Mouse (Mus musculus) limb, embryonic 15.5 days (tissue): Measurements from ENCODE around the gene Ppm1m. TPM values are rescaled to one million over a fixed set of nuclear protein-coding genes. Genes with fewer than 3 reads are reported as not detected.
A peak's percentile ranks its signal among the peaks of the same experiment; 100 is the strongest.

Experiments used
- ATAC-seq: fragments of 200-750 bp; cut with Nextera tagmentation; 2 replicates; pipeline ENCODE4 v1.8.0; 2017; ENCODE audit warnings: low read depth, moderate TSS enrichment; ENCODE audit not compliant: insufficient number of reproducible peaks, low FRiP score, low TSS enrichment
- H3K27ac ChIP-seq: fragments of 300-500 bp; sonication (generic); 2 replicates; pipeline ENCODE4 v1.5.1; 2015; ENCODE audit warnings: moderate library complexity, mild to moderate bottlenecking, inconsistent platforms
- H3K27me3 ChIP-seq: fragments of 300-500 bp; sonication (generic); 2 replicates; pipeline ENCODE4 v1.6.1; 2015; ENCODE audit warnings: inconsistent platforms
- H3K36me3 ChIP-seq: fragments of 300-500 bp; sonication (generic); 2 replicates; pipeline ENCODE4 v1.6.1; 2015; ENCODE audit warnings: inconsistent platforms
- H3K4me1 ChIP-seq: fragments of 300-500 bp; sonication (generic); 2 replicates; pipeline ENCODE4 v1.6.1; 2015; ENCODE audit warnings: inconsistent platforms
- H3K4me2 ChIP-seq: fragments of 300-500 bp; sonication (generic); 2 replicates; pipeline ENCODE4 v1.6.1; 2015; ENCODE audit warnings: mild to moderate bottlenecking, inconsistent platforms
- H3K4me3 ChIP-seq: fragments of 300-500 bp; sonication (generic); 2 replicates; pipeline ENCODE4 v1.5.1; 2015; ENCODE audit warnings: mild to moderate bottlenecking, inconsistent platforms
- H3K9ac ChIP-seq: fragments of 300-500 bp; sonication (generic); 2 replicates; pipeline ENCODE4 v1.6.1; 2015; ENCODE audit warnings: inconsistent platforms
- H3K9me3 ChIP-seq: fragments of 300-500 bp; sonication (generic); 2 replicates; pipeline ENCODE4 v1.6.1; 2016; ENCODE audit warnings: inconsistent platforms
- WGBS: fragments of 180-500 bp; shearing (Covaris S2); methylation state at CpG from one replicate; pipeline ENCODE4 v1.1.7; 2015; 5-methylcytosine and 5-hydroxymethylcytosine counted together
- polyA plus RNA-seq: library from polyadenylated mRNA; unstranded; fragments of >200 nt; fragmentation: Nextera tagmentation; extraction: Ambion mirVana; gene quantifications from 2 replicates; pipeline ENCODE4 v1.2.1, GENCODE M21; 2015

The Ppm1m gene
- polyA plus RNA-seq, 1 experiment from 2014 or later = 48.6 TPM

- 90% methylated on average over 12 of the region's 12 CpGs for WGBS
- H3K9ac ChIP-seq = no peak overlapping the region
- no peak overlapping the region for H3K27ac ChIP-seq
These were observed 13.0 kb upstream of the Ppm1m start for GRCm38 (mm10) chr9:106212594-106212981.

GRCm38 (mm10) chr9:106211680-106212593, 12.4 kb upstream of the Ppm1m start:
- Histone ChIP-seq H3K9ac (peak overlapping the region; percentile 26), H3K27me3 (no peaks in the 10 kb centered on the region), H3K4me1 (peaks cover 12% of the 10 kb centered on the region), H3K27ac (peak overlapping the region; percentile 48; the same call in 1 of the 2 replicates), H3K9me3 (no peaks in the 10 kb centered on the region), H3K4me2 (peak overlapping the region; percentile 43), H3K4me3 (peak overlapping the region; percentile 29), H3K36me3 (peaks cover 44% of the 10 kb centered on the region)
- WGBS = 19% methylated on average over 37 of the region's 37 CpGs
- peak; percentile 74 for ATAC-seq

More at GRCm38 (mm10) chr9:106212594-106212981, 13.0 kb upstream of the Ppm1m start:
- peaks cover 43% of the 10 kb centered on the region for H3K36me3 ChIP-seq
- peaks cover 12% of the 10 kb centered on the region for H3K4me1 ChIP-seq
- no peak overlapping the region for H3K4me3 ChIP-seq
- no peaks in the 10 kb centered on the region for H3K27me3 ChIP-seq
- H3K9me3 ChIP-seq = no peaks in the 10 kb centered on the region
- no peak overlapping the region for H3K4me2 ChIP-seq
- no peak for ATAC-seq

- Histone ChIP-seq H3K4me2 (peak overlapping the region; percentile 43; the same call in 1 of the 2 replicates), H3K4me1 (peaks cover 18% of the 10 kb centered on the region), H3K4me3 (no peak overlapping the region), H3K36me3 (peaks cover 42% of the 10 kb centered on the region), H3K27ac (peak overlapping the region; percentile 48; the same call in 1 of the 2 replicates), H3K27me3 (no peaks in the 10 kb centered on the region), H3K9ac (no peak overlapping the region), H3K9me3 (no peaks in the 10 kb centered on the region)
- no peak for ATAC-seq
- 65% methylated on average over 9 of the region's 9 CpGs for WGBS
These were observed 11.5 kb upstream of the Ppm1m start for GRCm38 (mm10) chr9:106210853-106211609.

DNA sequence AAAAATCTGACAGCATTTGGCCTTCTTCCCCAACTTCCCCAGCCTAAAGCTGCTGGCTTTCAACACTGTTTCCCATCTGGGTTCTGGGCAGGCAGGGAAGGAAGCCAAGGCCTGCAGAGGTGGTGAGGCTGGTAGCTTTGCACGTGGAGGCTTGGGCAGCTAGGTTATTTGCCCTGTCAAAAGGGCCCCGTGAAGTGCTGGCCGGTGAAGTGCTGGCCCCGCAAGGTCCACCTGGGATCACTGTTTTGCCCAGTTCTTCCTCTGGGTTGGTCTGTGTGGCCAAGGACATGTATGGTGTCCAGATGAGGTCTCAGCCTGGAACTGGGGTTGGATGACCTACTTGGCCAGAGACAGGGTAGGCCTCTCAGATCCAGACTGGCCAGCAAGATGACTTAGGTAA, 10.4 kb upstream of the Ppm1m start:
- H3K9ac ChIP-seq = no peak overlapping the region
- H3K27me3 ChIP-seq = no peaks in the 10 kb centered on the region
- H3K9me3 ChIP-seq = no peaks in the 10 kb centered on the region
- H3K4me3 ChIP-seq = no peak overlapping the region
- no peak overlapping the region for H3K4me2 ChIP-seq
- H3K27ac ChIP-seq = no peak overlapping the region
- H3K36me3 ChIP-seq = peaks cover 33% of the 10 kb centered on the region
- ATAC-seq = no peak
- peaks cover 24% of the 10 kb centered on the region for H3K4me1 ChIP-seq
- 84% methylated on average over 4 of the region's 4 CpGs for WGBS

- H3K9ac ChIP-seq = no peak overlapping the region
- no peak overlapping the region for H3K4me3 ChIP-seq
- peaks cover 16% of the 10 kb centered on the region for H3K36me3 ChIP-seq
- H3K27ac ChIP-seq = no peak overlapping the region
- ATAC-seq = no peak
- H3K9me3 ChIP-seq = no peaks in the 10 kb centered on the region
- no peak overlapping the region for H3K4me2 ChIP-seq
- 70% methylated on average over 5 of the region's 5 CpGs for WGBS
- H3K27me3 ChIP-seq = no peaks in the 10 kb centered on the region
- peaks cover 42% of the 10 kb centered on the region for H3K4me1 ChIP-seq
These were observed 8.6 kb upstream of the Ppm1m start for GRCm38 (mm10) chr9:106208181-106208580.

DNA sequence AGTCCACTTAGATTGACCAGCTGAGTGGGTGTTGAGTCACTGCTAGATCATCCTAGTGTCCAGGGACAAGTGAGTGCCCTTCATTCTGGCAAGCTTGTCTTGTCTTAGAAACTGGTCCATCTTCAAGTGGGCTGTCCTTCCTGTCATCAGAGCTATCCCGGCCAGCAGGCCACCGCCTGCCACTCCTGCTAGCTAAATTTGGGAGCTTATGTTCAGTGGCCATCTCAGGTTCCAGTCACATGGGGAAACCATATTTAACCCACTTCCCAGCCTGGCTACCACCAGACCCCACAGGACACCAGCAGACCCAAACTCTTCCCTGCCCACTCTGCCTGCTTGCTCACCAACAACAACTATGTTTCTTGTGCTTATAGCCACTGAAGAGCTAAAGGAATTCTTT, 7.0 kb upstream of the Ppm1m start:
- Histone ChIP-seq H3K4me2 (no peak overlapping the region), H3K27ac (peak overlapping the region; percentile 17; the same call in 1 of the 2 replicates), H3K9ac (no peak overlapping the region), H3K27me3 (no peaks in the 10 kb centered on the region), H3K4me1 (peaks cover 41% of the 10 kb centered on the region), H3K4me3 (no peak overlapping the region), H3K9me3 (no peaks in the 10 kb centered on the region), H3K36me3 (peaks cover 9% of the 10 kb centered on the region; the same call in 1 of the 2 replicates)
- ATAC-seq = no peak
- WGBS = 81% methylated on average over 2 of the region's 2 CpGs

GRCm38 (mm10) chr9:106205713-106206290, 6.3 kb upstream of the Ppm1m start:
- ATAC-seq = no peak
- no peak overlapping the region for H3K27ac ChIP-seq
- H3K4me1 ChIP-seq = peaks cover 36% of the 10 kb centered on the region
- H3K27me3 ChIP-seq = no peaks in the 10 kb centered on the region
- no peaks in the 10 kb centered on the region for H3K9me3 ChIP-seq
- peaks cover 9% of the 10 kb centered on the region; the same call in 1 of the 2 replicates for H3K36me3 ChIP-seq
- no peak overlapping the region for H3K4me2 ChIP-seq
- WGBS = 78% methylated on average over 7 of the region's 7 CpGs
- H3K9ac ChIP-seq = no peak overlapping the region
- H3K4me3 ChIP-seq = no peak overlapping the region

- WGBS = 63% methylated on average over 7 of the region's 7 CpGs
- Histone ChIP-seq H3K27me3 (no peaks in the 10 kb centered on the region), H3K9ac (peak overlapping the region; percentile 33; the same call in 1 of the 2 replicates), H3K36me3 (peaks cover 9% of the 10 kb centered on the region; the same call in 1 of the 2 replicates), H3K4me1 (peaks cover 42% of the 10 kb centered on the region), H3K27ac (peak overlapping the region; percentile 77; the same call in 1 of the 2 replicates), H3K9me3 (no peaks in the 10 kb centered on the region), H3K4me3 (peak overlapping the region; percentile 69), H3K4me2 (peak overlapping the region; percentile 58)
- ATAC-seq = no peak
These were observed 4.7 kb upstream of the Ppm1m start for GRCm38 (mm10) chr9:106203990-106204851.

DNA sequence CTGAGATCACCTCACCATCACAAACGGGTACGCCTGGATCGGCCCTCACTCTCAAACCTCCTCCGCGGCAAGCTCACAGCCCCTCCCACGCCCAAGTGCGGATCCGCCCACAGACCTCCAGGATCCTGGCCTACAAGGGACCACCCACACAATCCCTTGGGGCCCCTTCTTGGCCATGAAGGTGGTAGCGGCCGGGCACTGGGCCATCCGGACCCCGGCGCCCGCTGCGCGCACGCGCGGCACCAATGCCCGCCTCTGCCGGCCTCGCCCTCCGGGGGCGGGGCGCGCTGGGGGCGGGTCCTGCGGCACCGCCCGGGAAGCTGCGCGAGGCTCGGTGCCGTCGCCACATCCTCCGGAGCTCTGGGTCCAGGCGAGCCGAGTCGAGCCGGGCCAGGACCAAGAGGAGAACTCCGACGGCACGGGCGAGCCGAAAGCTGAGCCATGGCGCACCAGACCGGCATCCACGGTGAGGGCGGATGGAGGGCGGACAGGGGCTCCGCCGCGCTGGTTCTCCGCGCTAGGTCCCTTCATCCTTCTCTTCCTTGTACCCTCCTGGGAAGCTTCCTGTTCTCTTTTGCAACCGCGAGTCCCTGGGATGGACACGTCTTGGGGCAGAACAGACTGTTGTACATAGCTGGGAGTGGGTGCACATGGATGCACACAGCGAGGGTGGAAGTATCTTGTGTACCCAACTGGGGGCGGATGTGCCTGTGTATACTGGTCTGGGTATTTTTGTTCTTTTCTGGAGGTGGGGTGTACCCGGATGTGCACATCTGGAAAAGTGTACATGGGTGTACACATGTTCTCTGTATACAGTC, 3.5 kb upstream of the Ppm1m start, which contains the start of gene Twf2:
TSS of gene Twf2 (plus strand) at position 290 of the 818 bp plus-strand sequence.
- H3K27me3 ChIP-seq = no peaks in the 10 kb centered on the region
- peak; percentile 85 for ATAC-seq
- peak within 1 kb of the TSS; percentile 69 for H3K4me3 ChIP-seq
- H3K9ac ChIP-seq = peak within 1 kb of the TSS; percentile 68
- H3K27ac ChIP-seq = peak within 1 kb of the TSS; percentile 77
- no peaks in the 10 kb centered on the region for H3K9me3 ChIP-seq
- peaks cover 5% of the 10 kb centered on the region; the same call in 1 of the 2 replicates for H3K36me3 ChIP-seq
- peaks cover 49% of the 10 kb centered on the region for H3K4me1 ChIP-seq
- under 1% methylated on average over 60 of the region's 61 CpGs for WGBS
- H3K4me2 ChIP-seq = peak within 1 kb of the TSS; percentile 58

GRCm38 (mm10) chr9:106201895-106202294, 2.3 kb upstream of the Ppm1m start:
- H3K9ac ChIP-seq = no peak overlapping the region
- H3K4me3 ChIP-seq = no peak overlapping the region; the same call in 1 of the 2 replicates
- H3K27ac ChIP-seq = 0 out of 2 replicates have a peak overlapping the region, but pooled peaks have one; percentile 54
- H3K9me3 ChIP-seq = no peaks in the 10 kb centered on the region
- 0 out of 2 replicates have a peak, but pooled peaks cover under 1% of the 10 kb centered on the region for H3K36me3 ChIP-seq
- H3K4me1 ChIP-seq = peaks cover 56% of the 10 kb centered on the region
- peak overlapping the region; percentile 58; the same call in 1 of the 2 replicates for H3K4me2 ChIP-seq
- no peaks in the 10 kb centered on the region for H3K27me3 ChIP-seq
- 80% methylated on average over 3 of the region's 3 CpGs for WGBS
- no peak for ATAC-seq
